Mouse (Mus musculus) liver, embryonic 12.5 days (tissue): ENCODE measurements around the gene Tns4. TPM values are rescaled to one million over a fixed set of nuclear protein-coding genes. Genes with fewer than 3 reads are reported as not detected.
A peak's percentile ranks its signal among the peaks of the same experiment; 100 is the strongest.

Experiments
- ATAC-seq: fragments of 200-750 bp; cut with Nextera tagmentation; 2 replicates; pipeline ENCODE4 v1.8.0; 2017; ENCODE audit warnings: moderate number of reproducible peaks, mild to moderate bottlenecking, moderate library complexity
- H3K27ac ChIP-seq: fragments of 300-500 bp; sonication (generic); 2 replicates; pipeline ENCODE4 v1.5.1; 2016; ENCODE audit warnings: mild to moderate bottlenecking
- H3K27me3 ChIP-seq: fragments of 300-500 bp; sonication (generic); replicated peaks from 2 replicates; pipeline ENCODE4 v1.6.1; 2016; ENCODE audit warnings: mild to moderate bottlenecking, moderate library complexity
- H3K36me3 ChIP-seq: fragments of 300-500 bp; sonication (generic); 2 replicates; pipeline ENCODE4 v1.6.1; 2016; ENCODE audit warnings: mild to moderate bottlenecking, moderate library complexity
- H3K4me1 ChIP-seq: fragments of 300-500 bp; sonication (generic); 2 replicates; pipeline ENCODE4 v1.6.1; 2016
- H3K4me2 ChIP-seq: fragments of 300-500 bp; sonication (generic); 2 replicates; pipeline ENCODE4 v1.6.1; 2016; ENCODE audit warnings: mild to moderate bottlenecking, moderate library complexity
- H3K4me3 ChIP-seq: fragments of 300-500 bp; sonication (generic); 2 replicates; pipeline ENCODE4 v1.5.1; 2016; ENCODE audit warnings: mild to moderate bottlenecking, moderate library complexity
- H3K9ac ChIP-seq: fragments of 300-500 bp; sonication (generic); 2 replicates; pipeline ENCODE4 v1.6.1; 2016; ENCODE audit warnings: mild to moderate bottlenecking, moderate library complexity
- H3K9me3 ChIP-seq: fragments of 300-500 bp; sonication (generic); replicated peaks from 2 replicates; pipeline ENCODE4 v1.6.1; 2016; ENCODE audit warnings: mild to moderate bottlenecking, moderate library complexity
- WGBS: fragments of 180-500 bp; shearing (Covaris S2); methylation state at CpG from one replicate; pipeline ENCODE4 v1.1.7; 2016; ENCODE audit not compliant: insufficient replicate concordance; 5-methylcytosine and 5-hydroxymethylcytosine counted together
- polyA plus RNA-seq: library from polyadenylated mRNA; unstranded; fragments of >200 nt; fragmentation: Nextera tagmentation; extraction: Ambion mirVana; gene quantifications from 2 replicates; pipeline ENCODE4 v1.2.1, GENCODE M21; 2016

Gene Tns4
- polyA plus RNA-seq, 1 experiment from 2014 or later = 0.17 TPM

DNA sequence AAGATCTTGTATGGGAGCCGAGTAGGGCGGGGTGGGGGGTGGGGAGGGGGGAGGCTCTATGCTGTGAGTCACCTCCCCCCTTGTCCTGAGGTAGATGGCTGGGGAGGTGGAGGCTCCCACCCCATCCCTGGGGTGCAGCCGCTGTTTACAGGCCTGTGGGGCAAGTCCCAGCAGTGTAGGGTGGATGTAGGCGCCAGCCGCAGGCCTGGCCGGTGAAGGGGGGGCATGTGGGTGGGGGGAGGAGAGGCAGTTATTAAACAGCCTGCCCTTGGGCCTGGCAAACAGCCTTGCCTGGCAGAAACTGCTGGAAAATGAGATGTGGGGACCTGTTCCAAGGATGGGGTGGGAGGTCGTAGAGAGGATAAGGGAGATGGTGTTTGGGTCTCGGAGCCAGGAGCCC, 7.0 kb downstream of the Tns4 start:
- peaks cover 22% of the 10 kb centered on the region for H3K27me3 ChIP-seq
- 55% methylated on average over 8 of the region's 8 CpGs for WGBS
- H3K4me3 ChIP-seq = no peak overlapping the region
- no peak overlapping the region for H3K4me2 ChIP-seq
- H3K9me3 ChIP-seq = no peaks in the 10 kb centered on the region
- no peaks in the 10 kb centered on the region for H3K36me3 ChIP-seq
- no peak for ATAC-seq
- H3K9ac ChIP-seq = no peak overlapping the region
- H3K27ac ChIP-seq = no peak overlapping the region
- no peaks in the 10 kb centered on the region for H3K4me1 ChIP-seq

GRCm38 (mm10) chr11:99081566-99081965, 7.5 kb downstream of the Tns4 start:
- no peaks in the 10 kb centered on the region for H3K9me3 ChIP-seq
- H3K4me1 ChIP-seq = no peaks in the 10 kb centered on the region
- peaks cover 19% of the 10 kb centered on the region for H3K27me3 ChIP-seq
- no peak for ATAC-seq
- H3K4me2 ChIP-seq = no peak overlapping the region
- no peak overlapping the region for H3K27ac ChIP-seq
- H3K36me3 ChIP-seq = no peaks in the 10 kb centered on the region
- WGBS = 43% methylated on average over 3 of the region's 3 CpGs
- no peak overlapping the region for H3K4me3 ChIP-seq
- H3K9ac ChIP-seq = no peak overlapping the region

DNA sequence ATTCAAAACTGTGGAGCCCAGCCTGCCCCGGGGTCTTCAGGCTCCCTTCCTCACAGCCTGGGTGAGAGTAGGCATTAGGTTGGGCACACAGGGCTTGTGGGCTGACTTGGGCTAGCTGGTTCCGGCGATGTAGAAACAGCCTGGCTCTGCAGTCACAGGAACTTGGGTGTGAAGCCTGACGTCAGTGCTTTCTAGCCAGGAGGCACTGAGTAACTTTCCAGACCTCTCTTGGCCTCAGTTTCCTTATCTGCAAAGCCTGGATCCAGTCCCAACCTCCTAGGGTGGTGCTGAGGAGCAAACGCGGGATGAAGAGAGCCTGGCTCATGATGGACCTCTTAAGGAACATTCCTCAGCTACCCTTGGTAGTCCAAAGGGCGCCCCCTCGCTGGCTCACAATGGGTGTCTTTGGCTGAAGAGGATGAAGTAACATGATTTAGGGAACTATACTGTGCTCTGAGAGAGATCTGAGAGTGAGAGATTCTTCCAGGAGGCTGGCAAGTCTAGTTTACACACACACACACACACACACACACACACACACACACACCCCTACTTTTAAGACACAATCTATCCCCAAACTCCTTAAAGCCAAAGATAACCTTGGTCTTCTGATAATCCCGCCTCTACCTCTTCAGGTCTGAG, 8.1 kb downstream of the Tns4 start:
- H3K4me2 ChIP-seq = no peak overlapping the region
- no peaks in the 10 kb centered on the region for H3K9me3 ChIP-seq
- no peaks in the 10 kb centered on the region for H3K4me1 ChIP-seq
- no peaks in the 10 kb centered on the region for H3K36me3 ChIP-seq
- no peak overlapping the region for H3K9ac ChIP-seq
- peaks cover 19% of the 10 kb centered on the region for H3K27me3 ChIP-seq
- 51% methylated on average over 9 of the region's 9 CpGs for WGBS
- no peak overlapping the region for H3K27ac ChIP-seq
- ATAC-seq = no peak
- H3K4me3 ChIP-seq = no peak overlapping the region

DNA sequence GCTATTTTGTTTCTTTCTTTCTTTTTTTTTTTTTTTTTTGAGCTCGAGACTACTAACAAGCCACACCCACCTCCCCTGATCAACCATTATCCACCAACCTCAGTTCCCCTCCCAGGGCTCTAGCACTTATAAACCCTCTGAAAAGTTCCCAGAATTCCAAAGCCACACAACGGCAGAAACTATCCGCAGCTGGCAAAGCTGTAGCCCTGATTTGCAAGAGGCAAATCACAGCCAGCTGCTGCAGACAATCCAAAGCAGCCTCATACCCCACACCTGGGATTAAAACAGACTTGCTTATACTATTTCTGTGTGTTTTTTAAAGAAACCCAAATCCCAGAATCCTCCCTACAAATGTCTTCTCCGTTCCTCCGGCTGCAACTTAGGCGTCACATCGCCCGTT, 11.2 kb downstream of the Tns4 start:
- Histone ChIP-seq H3K27ac (no peak overlapping the region), H3K4me2 (no peak overlapping the region), H3K36me3 (no peaks in the 10 kb centered on the region), H3K9me3 (no peaks in the 10 kb centered on the region), H3K9ac (no peak overlapping the region), H3K27me3 (peaks cover 19% of the 10 kb centered on the region), H3K4me1 (no peaks in the 10 kb centered on the region), H3K4me3 (no peak overlapping the region)
- ATAC-seq = no peak
- WGBS = 70% methylated on average over 8 of the region's 8 CpGs

DNA sequence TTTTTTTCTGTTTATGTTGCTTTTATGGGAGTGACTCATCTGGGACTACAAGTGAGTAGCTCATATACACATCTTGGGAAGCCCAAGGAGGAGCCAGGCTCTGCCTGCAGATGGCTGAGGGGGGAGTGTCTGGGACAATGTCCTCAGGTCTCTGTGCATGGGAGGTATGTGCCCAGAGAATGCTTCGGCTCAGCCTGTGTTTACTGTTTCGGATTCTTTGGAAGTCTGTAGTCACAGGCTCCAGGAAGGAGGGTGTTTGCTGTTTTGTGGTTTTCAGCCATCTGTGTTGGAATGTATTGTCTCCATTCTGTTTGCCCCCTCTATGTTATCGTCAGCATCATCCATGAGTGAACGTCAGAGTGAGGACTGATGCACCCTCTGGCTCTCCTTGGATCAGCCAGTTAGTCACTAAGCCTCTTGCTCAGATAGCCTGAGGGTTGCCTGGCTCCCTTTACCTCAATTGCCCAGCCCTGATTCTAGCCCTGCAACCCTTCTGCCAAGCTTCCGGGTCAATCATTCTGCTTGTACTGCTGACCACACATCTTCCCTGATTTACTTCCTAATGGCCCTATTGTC, 12.3 kb downstream of the Tns4 start:
- H3K9me3 ChIP-seq = no peaks in the 10 kb centered on the region
- H3K4me1 ChIP-seq = no peaks in the 10 kb centered on the region
- no peak overlapping the region for H3K27ac ChIP-seq
- ATAC-seq = no peak
- no peak overlapping the region for H3K9ac ChIP-seq
- WGBS = 44% methylated on average over 5 of the region's 5 CpGs
- no peak overlapping the region for H3K4me3 ChIP-seq
- no peak overlapping the region for H3K4me2 ChIP-seq
- H3K36me3 ChIP-seq = no peaks in the 10 kb centered on the region
- peaks cover 10% of the 10 kb centered on the region for H3K27me3 ChIP-seq

DNA sequence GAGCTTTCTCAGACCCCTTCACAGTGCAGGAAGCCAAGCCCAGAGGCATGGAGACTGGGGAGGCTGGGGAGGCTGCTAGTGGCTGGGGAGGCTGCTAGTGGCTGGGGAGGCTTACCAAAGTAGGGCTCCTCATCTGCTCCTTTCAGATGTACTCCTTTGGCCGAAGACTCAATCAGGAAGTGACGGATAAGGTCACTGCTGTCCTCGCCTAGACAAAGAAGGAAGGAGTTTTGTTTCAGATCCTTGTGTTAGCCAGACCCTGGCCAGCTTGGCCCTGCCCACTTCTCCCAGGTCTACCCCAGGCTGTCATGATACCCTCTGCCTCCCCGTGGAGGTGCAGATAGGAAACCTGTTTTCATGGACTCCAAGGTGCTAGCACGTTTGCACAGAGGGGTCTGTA, 15.3 kb downstream of the Tns4 start:
- Histone ChIP-seq H3K9ac (no peak overlapping the region), H3K9me3 (no peaks in the 10 kb centered on the region), H3K4me2 (no peak overlapping the region), H3K36me3 (no peaks in the 10 kb centered on the region), H3K27ac (no peak overlapping the region), H3K4me1 (no peaks in the 10 kb centered on the region), H3K4me3 (no peak overlapping the region), H3K27me3 (peaks cover 3% of the 10 kb centered on the region; the same call in 1 of the 2 replicates)
- WGBS = 17% methylated on average over 5 of the region's 5 CpGs
- no peak for ATAC-seq

GRCm38 (mm10) chr11:99071866-99072265, 17.2 kb downstream of the Tns4 start:
- Histone ChIP-seq H3K27me3 (no peaks in the 10 kb centered on the region; the same call in 1 of the 2 replicates), H3K4me3 (no peak overlapping the region), H3K4me2 (no peak overlapping the region), H3K9me3 (no peaks in the 10 kb centered on the region), H3K4me1 (no peaks in the 10 kb centered on the region), H3K9ac (no peak overlapping the region), H3K27ac (no peak overlapping the region), H3K36me3 (no peaks in the 10 kb centered on the region)
- no peak for ATAC-seq
- WGBS = 35% methylated on average over 6 of the region's 6 CpGs

DNA sequence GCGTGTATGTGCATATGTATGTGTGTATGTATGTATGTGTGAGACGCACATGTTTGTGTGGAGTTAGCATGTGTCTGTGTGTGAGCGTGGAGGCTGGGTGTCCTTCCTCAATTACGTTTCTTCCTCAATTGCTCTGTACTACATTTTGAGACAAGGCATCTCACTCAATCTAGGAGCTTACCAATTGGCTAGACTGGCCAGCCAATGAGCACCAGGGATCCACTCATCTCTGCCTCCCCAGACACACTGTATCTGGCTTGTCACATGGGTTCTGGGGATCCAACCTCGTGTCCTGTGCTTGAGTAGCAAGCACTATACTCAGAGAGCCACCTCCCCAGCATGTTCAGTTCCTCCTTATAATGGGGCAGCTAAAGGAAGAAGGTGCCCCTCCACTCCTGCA, 20.7 kb downstream of the Tns4 start:
- no peak overlapping the region for H3K4me3 ChIP-seq
- H3K9me3 ChIP-seq = no peaks in the 10 kb centered on the region
- H3K36me3 ChIP-seq = no peaks in the 10 kb centered on the region
- no peaks in the 10 kb centered on the region; the same call in 1 of the 2 replicates for H3K27me3 ChIP-seq
- H3K27ac ChIP-seq = no peak overlapping the region
- 57% methylated on average over 5 of the region's 5 CpGs for WGBS
- peaks cover 4% of the 10 kb centered on the region; the same call in 1 of the 2 replicates for H3K4me1 ChIP-seq
- no peak for ATAC-seq
- H3K9ac ChIP-seq = no peak overlapping the region
- H3K4me2 ChIP-seq = no peak overlapping the region

DNA sequence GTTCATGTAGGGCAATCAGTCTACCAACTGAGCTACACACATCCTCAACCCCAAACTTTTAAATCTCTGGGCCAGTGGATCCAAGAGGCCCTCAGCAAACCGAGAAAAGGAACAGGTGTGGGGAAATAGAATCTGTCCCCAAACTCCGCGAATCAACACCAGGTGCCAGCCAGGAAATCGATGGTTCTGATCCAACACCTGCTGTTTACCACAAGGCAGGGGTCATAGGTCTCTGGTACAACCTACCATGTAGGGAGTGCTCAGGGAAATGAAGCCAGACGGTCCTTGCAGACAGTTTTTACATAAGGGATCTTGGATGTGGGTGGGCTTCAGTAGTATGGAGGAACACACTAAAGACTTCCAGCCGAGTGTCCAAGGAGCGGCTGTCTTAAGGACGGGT, 21.5 kb downstream of the Tns4 start:
- WGBS = 74% methylated on average over 8 of the region's 8 CpGs
- Histone ChIP-seq H3K9ac (no peak overlapping the region), H3K4me2 (no peak overlapping the region), H3K36me3 (no peaks in the 10 kb centered on the region), H3K4me1 (peaks cover 11% of the 10 kb centered on the region; the same call in 1 of the 2 replicates), H3K9me3 (no peaks in the 10 kb centered on the region), H3K27ac (no peak overlapping the region), H3K4me3 (no peak overlapping the region), H3K27me3 (no peaks in the 10 kb centered on the region; the same call in 1 of the 2 replicates)
- ATAC-seq = no peak

DNA sequence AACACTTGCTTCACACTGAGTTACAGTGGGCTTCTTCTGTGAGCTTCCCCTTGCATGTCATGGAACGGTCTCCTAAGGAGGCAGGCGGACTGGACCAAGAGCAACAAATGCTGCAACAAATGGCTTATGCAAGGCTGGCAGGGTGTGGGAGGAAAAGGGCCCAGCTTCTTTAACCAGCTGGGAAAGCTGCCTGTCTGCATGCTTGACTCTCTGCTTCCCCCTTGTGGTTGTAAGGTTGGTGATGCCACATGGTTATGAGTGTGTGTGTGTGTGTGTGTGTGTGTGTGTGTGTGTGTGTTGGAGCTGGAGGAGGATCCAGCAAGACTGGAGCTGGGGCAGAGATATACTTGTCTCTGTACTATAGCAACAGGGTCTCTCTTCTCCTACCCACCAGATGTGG, 23.1 kb downstream of the Tns4 start:
- no peak overlapping the region for H3K27ac ChIP-seq
- H3K4me2 ChIP-seq = no peak overlapping the region
- H3K9me3 ChIP-seq = no peaks in the 10 kb centered on the region
- ATAC-seq = 0 out of 2 replicates have a peak, but pooled peaks have one; percentile 4
- WGBS = 8% methylated on average over 2 of the region's 2 CpGs
- H3K36me3 ChIP-seq = no peaks in the 10 kb centered on the region
- H3K9ac ChIP-seq = no peak overlapping the region
- H3K4me1 ChIP-seq = peaks cover 11% of the 10 kb centered on the region; the same call in 1 of the 2 replicates
- 0 out of 2 replicates have a peak, but pooled peaks cover 3% of the 10 kb centered on the region for H3K27me3 ChIP-seq
- no peak overlapping the region for H3K4me3 ChIP-seq

- 0 out of 2 replicates have a peak, but pooled peaks have one; percentile 2 for ATAC-seq
- H3K27ac ChIP-seq = no peak overlapping the region
- H3K4me2 ChIP-seq = no peak overlapping the region
Observed at GRCm38 (mm10) chr11:99065353-99065752, 23.8 kb downstream of the Tns4 start.

DNA sequence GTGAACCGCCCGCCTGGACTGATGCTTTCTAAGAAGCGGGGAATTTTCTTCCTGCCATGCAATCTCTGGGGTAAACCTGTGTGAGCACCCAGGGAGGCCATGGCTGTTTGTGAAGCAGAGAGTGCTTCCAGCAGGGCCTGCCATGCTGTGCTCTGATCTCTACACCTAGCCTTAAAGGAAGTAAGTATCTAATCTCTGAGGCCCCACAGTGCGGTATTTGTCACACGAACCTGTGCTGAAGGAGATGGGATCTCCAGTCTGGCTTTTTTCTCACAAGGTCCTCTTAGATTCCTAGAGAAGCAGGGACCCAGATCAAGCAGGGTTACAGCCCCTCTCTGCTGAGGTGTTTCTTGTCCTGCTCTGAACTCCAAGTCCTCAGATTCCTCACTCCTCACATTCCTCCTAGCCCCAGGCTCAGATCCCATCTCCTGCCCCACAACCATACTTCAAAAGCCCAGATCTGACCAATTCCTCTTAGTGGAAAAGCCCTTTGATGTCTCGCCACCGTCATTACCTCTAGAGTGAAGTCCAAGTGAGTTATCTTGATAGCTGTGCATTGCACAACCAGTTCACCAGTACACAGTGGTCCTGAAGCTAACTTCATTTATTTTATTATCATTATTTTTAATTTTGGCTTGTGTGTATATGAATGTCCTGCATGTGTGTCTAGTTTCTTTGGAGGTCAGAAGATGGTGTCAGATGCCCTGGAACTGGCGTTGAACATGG, 25.5 kb downstream of the Tns4 start:
- 0 out of 2 replicates have a peak, but pooled peaks cover 6% of the 10 kb centered on the region for H3K27me3 ChIP-seq
- 27% methylated on average over 8 of the region's 8 CpGs for WGBS
- no peak overlapping the region for H3K4me2 ChIP-seq
- H3K4me3 ChIP-seq = no peak overlapping the region
- no peaks in the 10 kb centered on the region for H3K9me3 ChIP-seq
- ATAC-seq = no peak
- no peaks in the 10 kb centered on the region for H3K36me3 ChIP-seq
- H3K9ac ChIP-seq = no peak overlapping the region
- peak overlapping the region; percentile 17; the same call in 1 of the 2 replicates for H3K27ac ChIP-seq
- H3K4me1 ChIP-seq = peaks cover 11% of the 10 kb centered on the region; the same call in 1 of the 2 replicates

More at GRCm38 (mm10) chr11:99065353-99065752, 23.8 kb downstream of the Tns4 start:
- Histone ChIP-seq H3K36me3 (no peaks in the 10 kb centered on the region), H3K9me3 (no peaks in the 10 kb centered on the region), H3K9ac (no peak overlapping the region), H3K27me3 (0 out of 2 replicates have a peak, but pooled peaks cover 3% of the 10 kb centered on the region), H3K4me1 (peaks cover 11% of the 10 kb centered on the region; the same call in 1 of the 2 replicates), H3K4me3 (no peak overlapping the region)
- 52% methylated on average over 3 of the region's 3 CpGs for WGBS
